Mouse (Mus musculus) C2C12 (cell line): ENCODE results near the gene Tuba8. TPM values are rescaled to one million over a fixed set of nuclear protein-coding genes. Genes with fewer than 3 reads are reported as not detected.

Experiments
- H3K27me3 ChIP-seq: one replicate; pipeline ENCODE4 v1.6.1; 2011; ENCODE audit not compliant: control insufficient read depth, insufficient read depth, insufficient read length
- H3K36me3 ChIP-seq: one replicate; pipeline ENCODE4 v1.6.1; 2011; ENCODE audit not compliant: control insufficient read depth, insufficient read depth
- H3K4me3 ChIP-seq: one replicate; pipeline ENCODE4 v1.5.1; 2011; ENCODE audit warnings: mild to moderate bottlenecking, control low read depth; ENCODE audit not compliant: poor library complexity, insufficient read depth, severe bottlenecking
- H3K79me2 ChIP-seq: one replicate; pipeline ENCODE4 v1.6.1; 2011; ENCODE audit not compliant: control insufficient read depth, insufficient read depth
- H3K79me3 ChIP-seq: one replicate; pipeline ENCODE4 v1.6.1; 2011; ENCODE audit warnings: low read depth, control low read depth
- H3ac ChIP-seq: one replicate; pipeline ENCODE3; 2011; ENCODE audit warnings: low read depth; ENCODE audit not compliant: control insufficient read depth, insufficient read length
- CEBPB ChIP-seq: IDR thresholded peaks from one replicate; pipeline ENCODE4 v1.6.1; 2011; ENCODE audit warnings: low read depth, mild to moderate bottlenecking, control low read depth, moderate library complexity
- CTCF ChIP-seq: IDR thresholded peaks from one replicate; pipeline ENCODE4 v1.5.1; 2011; ENCODE audit not compliant: control insufficient read depth, insufficient read depth, insufficient read length
- FOSL1 ChIP-seq: IDR thresholded peaks from one replicate; pipeline ENCODE4 v1.8.0; 2011; ENCODE audit warnings: mild to moderate bottlenecking, low read length; ENCODE audit not compliant: poor library complexity, insufficient read depth, severe bottlenecking
- MAX ChIP-seq: IDR thresholded peaks from one replicate; pipeline ENCODE4 v1.6.1; 2011; ENCODE audit warnings: mild to moderate bottlenecking, control low read depth
- MYOD1 ChIP-seq: IDR thresholded peaks from one replicate; pipeline ENCODE4 v1.6.1; 2011; ENCODE audit warnings: low read depth; ENCODE audit not compliant: control insufficient read depth, insufficient read length
- MYOG ChIP-seq: IDR thresholded peaks from one replicate; pipeline ENCODE4 v1.6.1; 2011; ENCODE audit not compliant: control insufficient read depth, insufficient read length; ENCODE audit errors: extremely low read depth
- USF1 ChIP-seq: IDR thresholded peaks from one replicate; pipeline ENCODE4 v1.6.1; 2011; ENCODE audit warnings: low read depth, mild to moderate bottlenecking, control low read depth, moderate library complexity
- polyA plus RNA-seq: library from polyadenylated mRNA; unstranded; fragments of >200 nt; fragmentation: generic; extraction: Trizol; gene quantifications from one replicate; pipeline ENCODE4 v1.2.1, GENCODE M21; 2012; ENCODE audit warnings: missing spikeins

The Tuba8 gene
- polyA plus RNA-seq, 1 experiment, result 0.07 TPM

DNA sequence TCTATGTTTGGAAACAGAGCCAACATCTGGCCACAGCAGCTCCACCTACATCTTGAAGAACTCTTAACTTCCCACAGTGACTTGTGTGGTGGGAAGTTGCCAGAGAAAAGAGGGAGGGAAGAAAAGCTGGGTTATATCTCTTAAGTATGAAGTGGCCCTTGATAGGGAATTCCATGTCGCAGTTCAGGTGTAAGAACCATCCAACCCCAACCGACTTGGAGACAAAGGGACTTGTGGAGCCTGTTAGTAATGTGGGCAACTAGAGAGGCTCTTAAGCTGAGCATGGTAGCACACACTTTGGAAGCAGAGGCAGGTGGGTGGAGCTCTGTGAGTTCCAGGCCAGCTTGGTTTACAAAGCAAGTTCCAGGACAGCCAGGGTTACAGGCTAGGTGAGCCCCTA lies 912 bp upstream of the Tuba8 start:
- Histone ChIP-seq H3K79me2 (no peaks in the 10 kb centered on the region), H3ac (no peak overlapping the region), H3K79me3 (no peaks in the 10 kb centered on the region), H3K27me3 (peaks cover 21% of the 10 kb centered on the region), H3K36me3 (no peaks in the 10 kb centered on the region), H3K4me3 (no peak overlapping the region)
- TF ChIP-seq MYOD1 (no peak), CTCF (no peak), MYOG (no peak), USF1 (no peak), FOSL1 (no peak)

DNA sequence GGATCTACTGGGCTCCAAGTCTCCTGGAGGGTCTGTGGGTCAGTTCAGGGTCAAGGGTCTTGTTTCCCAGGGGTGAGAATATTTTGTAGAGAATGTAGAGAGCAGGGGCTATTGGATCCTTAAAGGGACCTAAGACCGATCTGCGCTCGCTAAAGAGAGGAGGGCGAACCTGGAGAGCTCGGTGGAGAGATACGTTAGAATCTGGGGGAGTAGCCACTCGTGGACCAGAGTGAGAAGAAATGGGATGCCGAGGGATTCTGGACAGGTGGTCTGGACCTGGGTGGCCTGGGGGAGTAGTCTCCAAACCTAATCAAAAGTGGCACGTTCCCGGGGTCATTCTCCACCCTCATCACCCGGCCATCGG lies 412 bp downstream of the Tuba8 start:
- H3K27me3 ChIP-seq, result peaks cover 21% of the 10 kb centered on the region
- TF ChIP-seq MYOD1 (no peak), MAX (no peak), CTCF (no peak), MYOG (no peak), USF1 (no peak), FOSL1 (no peak)
- no peak overlapping the region for H3K4me3 ChIP-seq
- no peaks in the 10 kb centered on the region for H3K79me2 ChIP-seq
- no peak overlapping the region for H3ac ChIP-seq
- no peaks in the 10 kb centered on the region for H3K79me3 ChIP-seq
- no peaks in the 10 kb centered on the region for H3K36me3 ChIP-seq

GRCm38 (mm10) chr6:121211743-121212142 lies 1.2 kb downstream of the Tuba8 start:
- Histone ChIP-seq H3K79me2 (no peaks in the 10 kb centered on the region), H3ac (no peak overlapping the region), H3K79me3 (no peaks in the 10 kb centered on the region), H3K36me3 (no peaks in the 10 kb centered on the region), H3K4me3 (no peak overlapping the region), H3K27me3 (peaks cover 21% of the 10 kb centered on the region)
- TF ChIP-seq USF1 (no peak), CTCF (no peak), FOSL1 (no peak), MYOD1 (no peak), CEBPB (no peak), MYOG (no peak), MAX (no peak)

DNA sequence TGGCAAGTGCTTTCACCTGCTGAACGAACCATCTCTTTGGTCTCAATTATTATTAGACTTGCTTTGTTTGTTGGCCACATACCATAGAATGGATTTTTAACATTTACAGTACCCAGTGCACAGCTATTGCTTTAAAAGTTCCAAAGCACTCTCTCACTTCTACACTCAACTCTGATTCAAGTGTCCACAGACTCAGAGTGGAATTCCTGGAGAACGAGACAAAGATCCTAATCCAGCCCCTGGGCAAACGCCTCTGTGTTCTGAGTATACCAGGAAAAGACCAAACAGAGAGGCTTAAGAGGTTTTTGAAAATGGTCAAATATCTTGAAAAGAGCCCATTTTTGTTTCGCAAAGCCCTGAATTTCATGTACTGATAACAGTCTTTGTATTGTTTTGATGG lies 2.5 kb downstream of the Tuba8 start:
- no peak overlapping the region for H3K4me3 ChIP-seq
- TF ChIP-seq MYOG, result no peak
- no peak for TF ChIP-seq MAX
- no peak for TF ChIP-seq FOSL1
- no peak for TF ChIP-seq CEBPB
- TF ChIP-seq USF1, result no peak
- TF ChIP-seq MYOD1, result no peak
- TF ChIP-seq CTCF, result no peak
- no peaks in the 10 kb centered on the region for H3K79me2 ChIP-seq
- H3ac ChIP-seq, result no peak overlapping the region
- H3K36me3 ChIP-seq, result no peaks in the 10 kb centered on the region
- peaks cover 21% of the 10 kb centered on the region for H3K27me3 ChIP-seq
- no peaks in the 10 kb centered on the region for H3K79me3 ChIP-seq

DNA sequence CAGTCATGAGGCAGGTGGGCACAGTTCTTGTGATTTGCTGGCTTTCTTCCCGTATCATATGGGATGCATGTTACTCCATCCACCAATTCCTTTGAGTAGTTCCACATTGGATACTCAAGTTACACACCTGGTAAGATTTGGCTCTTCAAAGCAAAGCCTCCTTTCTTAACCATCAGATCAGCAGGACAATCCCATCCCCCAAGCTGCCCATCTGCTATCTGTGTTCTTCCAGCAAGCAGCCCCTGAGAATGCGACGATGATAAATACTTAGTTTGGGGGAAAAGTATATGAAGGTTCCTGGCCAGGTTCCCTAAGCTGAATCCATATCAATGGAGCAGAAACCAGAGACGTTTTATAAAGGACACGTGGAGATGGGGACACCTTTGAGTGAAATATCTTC lies 3.7 kb downstream of the Tuba8 start:
- Histone ChIP-seq H3ac (no peak overlapping the region), H3K79me3 (no peaks in the 10 kb centered on the region), H3K36me3 (no peaks in the 10 kb centered on the region), H3K4me3 (no peak overlapping the region), H3K79me2 (no peaks in the 10 kb centered on the region), H3K27me3 (peaks cover 21% of the 10 kb centered on the region)
- TF ChIP-seq CEBPB (no peak), MAX (no peak), FOSL1 (no peak), MYOG (no peak), MYOD1 (no peak), USF1 (no peak), CTCF (no peak)
